Mouse (Mus musculus) ES-Bruce4 (cell line): ENCODE data around the gene Slc5a10.

Experiments
- CTCF ChIP-seq: IDR thresholded peaks from one replicate; pipeline ENCODE4 v1.8.1; 2011; ENCODE audit warnings: low read depth, low read length
- EP300 ChIP-seq: IDR thresholded peaks from 2 replicates; pipeline ENCODE4 v1.6.1; 2011; ENCODE audit warnings: low read depth, low read length; ENCODE audit not compliant: insufficient read depth
- POLR2A ChIP-seq: IDR thresholded peaks from one replicate; pipeline ENCODE4 v1.8.1; 2011; ENCODE audit warnings: low read length; ENCODE audit not compliant: insufficient read depth

DNA sequence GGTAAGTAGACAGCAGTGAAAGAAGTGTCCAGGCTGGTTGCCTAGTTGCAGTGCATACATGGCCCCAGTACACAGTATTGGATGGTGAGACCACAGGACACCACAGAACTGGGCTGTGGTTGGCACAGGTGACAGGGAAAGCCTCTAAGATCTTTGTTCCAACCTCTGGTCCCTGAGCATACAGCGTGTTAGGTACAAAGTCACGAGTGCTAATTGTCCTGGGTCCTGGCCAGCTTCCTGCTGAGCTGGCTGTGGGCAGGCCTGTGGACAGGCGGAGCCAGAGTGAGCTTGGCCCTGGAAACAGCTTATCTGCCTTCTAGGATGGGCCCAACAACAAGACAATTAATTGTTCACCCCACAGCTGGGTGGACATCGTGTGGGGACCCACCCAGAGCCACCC is 20.7 kb downstream of the Slc5a10 start:
- TF ChIP-seq CTCF (no peak), POLR2A (no peak), EP300 (no peak)
